Mouse (Mus musculus): ENCODE results near the gene Mapk9.
A peak's percentile ranks its signal among the peaks of the same experiment; 100 is the strongest.
"Not testable (repeated sequence)": the region's sequence is repeated elsewhere in the genome, so short reads cannot be mapped to it uniquely, and the experiment has no call there.

Gene Mapk9

GRCm38 (mm10) chr11:49846401-49847070 lies at the start of gene Mapk9:
Mapk9 (plus strand) TSS chr11:49846751.
- peak; percentile 99 for DNase-seq

- no peak for DNase-seq
Observed at GRCm38 (mm10) chr11:49798931-49799330, 47.6 kb upstream of the Mapk9 start.

GRCm38 (mm10) chr11:49801516-49801915 lies 45.0 kb upstream of the Mapk9 start:
- no peak for DNase-seq

- no peak for DNase-seq
Observed at GRCm38 (mm10) chr11:49803801-49804200, 42.8 kb upstream of the Mapk9 start.

GRCm38 (mm10) chr11:49806218-49806617 lies 40.3 kb upstream of the Mapk9 start:
- no peak for DNase-seq

GRCm38 (mm10) chr11:49808946-49809345 lies 37.6 kb upstream of the Mapk9 start:
- no peak for DNase-seq

GRCm38 (mm10) chr11:49810696-49811095 lies 35.9 kb upstream of the Mapk9 start:
- not testable (repeated sequence) for DNase-seq

GRCm38 (mm10) chr11:49811099-49811541 lies 35.4 kb upstream of the Mapk9 start:
- DNase-seq: no peak

GRCm38 (mm10) chr11:49811879-49812278 lies 34.7 kb upstream of the Mapk9 start:
- no peak for DNase-seq

GRCm38 (mm10) chr11:49818869-49819566 lies 27.5 kb upstream of the Mapk9 start:
- no peak for DNase-seq

GRCm38 (mm10) chr11:49819676-49820075 lies 26.9 kb upstream of the Mapk9 start:
- no peak for DNase-seq

- no peak for DNase-seq
Observed at GRCm38 (mm10) chr11:49820928-49821327, 25.6 kb upstream of the Mapk9 start.

GRCm38 (mm10) chr11:49821546-49821945 lies 25.0 kb upstream of the Mapk9 start:
- DNase-seq: no peak

GRCm38 (mm10) chr11:49822337-49822736 lies 24.2 kb upstream of the Mapk9 start:
- DNase-seq: no peak

- DNase-seq: peak; percentile 86 to 87
Observed at GRCm38 (mm10) chr11:49824896-49825295, 21.7 kb upstream of the Mapk9 start.

GRCm38 (mm10) chr11:49827243-49827642 lies 19.3 kb upstream of the Mapk9 start:
- DNase-seq: no peak

GRCm38 (mm10) chr11:49829176-49829745 lies 17.3 kb upstream of the Mapk9 start:
- no peak for DNase-seq

- no peak for DNase-seq
Observed at GRCm38 (mm10) chr11:49831980-49832379, 14.6 kb upstream of the Mapk9 start.

- DNase-seq: no peak
Observed at GRCm38 (mm10) chr11:49832962-49833361, 13.6 kb upstream of the Mapk9 start.

- DNase-seq: no peak
Observed at GRCm38 (mm10) chr11:49834248-49834647, 12.3 kb upstream of the Mapk9 start.

- no peak for DNase-seq
Observed at GRCm38 (mm10) chr11:49835257-49835956, 11.1 kb upstream of the Mapk9 start.

GRCm38 (mm10) chr11:49837717-49838407 lies 8.7 kb upstream of the Mapk9 start:
- peak; percentile 26 to 31 for DNase-seq

- DNase-seq: no peak
Observed at GRCm38 (mm10) chr11:49840666-49841065, 5.9 kb upstream of the Mapk9 start.
